Mouse (Mus musculus) thymus, adult 2 months (tissue): Measurements from ENCODE around the gene Dmxl2.

ENCODE experiments used
- CTCF ChIP-seq: fragments of 200-500 bp; IDR thresholded peaks from 2 replicates; pipeline ENCODE4 v1.5.1; 2012; ENCODE audit warnings: mild to moderate bottlenecking, control low read depth, low read length, moderate library complexity, borderline replicate concordance; ENCODE audit not compliant: control insufficient read depth, poor library complexity, insufficient read depth; ENCODE audit errors: extremely low read depth
- POLR2A ChIP-seq: fragments of 200-500 bp; IDR thresholded peaks from 2 replicates; pipeline ENCODE4 v1.6.1; 2012; ENCODE audit warnings: mild to moderate bottlenecking, low read length, control low read depth, moderate library complexity; ENCODE audit not compliant: control insufficient read depth, poor library complexity, insufficient read depth; ENCODE audit errors: extremely low read depth

DNA sequence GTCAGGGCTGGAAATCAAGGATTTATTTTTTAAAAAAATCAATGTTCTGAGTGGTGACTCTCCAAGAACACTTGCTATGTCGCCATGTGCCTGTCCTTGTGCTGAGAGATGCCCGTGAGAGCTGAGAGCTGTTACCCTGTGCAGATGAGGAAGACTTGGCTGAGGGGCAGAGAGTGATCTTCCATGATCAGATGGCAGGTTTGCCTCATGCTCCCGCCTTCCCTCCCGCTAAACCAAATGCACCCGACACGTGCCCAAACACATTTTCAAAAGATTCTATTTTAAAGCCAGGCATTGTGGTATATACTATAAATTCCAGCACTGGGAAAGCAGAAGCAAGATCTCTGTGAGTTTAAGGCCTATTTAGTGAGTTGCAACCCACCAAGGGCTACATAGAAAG, 29.4 kb upstream of the Dmxl2 start:
- TF ChIP-seq CTCF (no peak), POLR2A (no peak)
